Mouse (Mus musculus): Measurements from ENCODE around the gene Pcsk2.

Gene Pcsk2

GRCm38 (mm10) chr2:143644374-143644773 lies 98.4 kb downstream of the Pcsk2 start:
- DNase-seq (ENCODE audit: low read depth), result no peak

DNA sequence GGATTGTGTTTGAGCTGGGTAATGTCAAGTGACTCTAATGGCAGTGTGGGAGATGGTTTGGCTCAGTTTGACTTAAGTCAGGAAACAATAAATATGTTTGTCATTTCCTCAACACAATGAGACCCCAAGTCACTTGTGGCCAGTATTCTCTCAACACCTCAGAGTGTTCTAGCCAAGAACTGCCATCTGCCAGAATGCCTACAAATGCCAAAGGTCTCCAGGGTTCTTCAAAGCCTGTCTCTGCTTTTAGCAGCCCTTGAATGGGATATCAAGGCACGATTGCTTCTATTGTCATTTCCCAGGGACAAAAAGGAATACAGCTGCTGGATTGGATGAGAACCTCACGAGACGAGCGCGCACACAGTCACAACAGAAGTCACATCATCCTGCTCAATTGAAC lies 100.0 kb downstream of the Pcsk2 start:
- DNase-seq (ENCODE audit: low read depth), result no peak

DNA sequence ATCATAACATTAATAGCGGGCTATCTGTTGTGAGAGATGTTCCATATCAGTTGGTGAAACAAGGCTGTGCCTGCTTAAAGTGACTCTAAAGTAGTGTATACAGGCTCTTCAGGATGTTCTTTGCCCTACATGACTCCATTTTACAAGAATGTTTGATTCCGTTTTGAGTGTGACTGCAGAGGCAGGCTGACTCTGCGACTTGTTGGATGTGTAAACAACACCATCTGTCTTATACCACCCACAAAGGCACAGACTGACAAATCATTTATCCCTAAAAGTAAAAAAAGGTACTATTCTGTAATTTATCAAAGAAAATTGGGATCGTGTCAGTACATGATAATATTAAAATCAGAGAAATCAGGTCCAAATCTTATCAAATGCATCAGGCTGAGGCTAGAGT lies 108.7 kb downstream of the Pcsk2 start:
- no peak for DNase-seq (ENCODE audit: low read depth)

GRCm38 (mm10) chr2:143656968-143657367 lies 111.0 kb downstream of the Pcsk2 start:
- DNase-seq (ENCODE audit: low read depth), result no peak

DNA sequence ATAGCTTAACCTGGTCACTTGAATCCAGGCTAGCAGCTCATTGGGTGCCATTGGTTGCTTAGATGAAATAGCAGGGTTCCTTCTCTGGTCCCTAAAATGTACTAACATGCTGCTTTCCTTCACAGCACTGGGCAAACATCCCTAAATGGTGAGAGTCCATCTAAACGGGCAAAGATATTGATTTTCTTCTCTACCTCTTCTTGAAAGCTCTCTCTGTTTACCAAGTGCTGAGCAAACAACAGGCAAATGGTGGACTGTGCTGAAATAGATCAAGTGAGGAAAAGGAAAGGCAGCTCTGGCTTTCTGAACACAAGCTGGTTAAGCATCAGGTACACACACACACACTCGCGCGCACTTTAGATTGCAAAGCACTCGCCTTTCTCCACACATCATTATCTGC lies 120.8 kb downstream of the Pcsk2 start:
- no peak for DNase-seq (ENCODE audit: low read depth)

DNA sequence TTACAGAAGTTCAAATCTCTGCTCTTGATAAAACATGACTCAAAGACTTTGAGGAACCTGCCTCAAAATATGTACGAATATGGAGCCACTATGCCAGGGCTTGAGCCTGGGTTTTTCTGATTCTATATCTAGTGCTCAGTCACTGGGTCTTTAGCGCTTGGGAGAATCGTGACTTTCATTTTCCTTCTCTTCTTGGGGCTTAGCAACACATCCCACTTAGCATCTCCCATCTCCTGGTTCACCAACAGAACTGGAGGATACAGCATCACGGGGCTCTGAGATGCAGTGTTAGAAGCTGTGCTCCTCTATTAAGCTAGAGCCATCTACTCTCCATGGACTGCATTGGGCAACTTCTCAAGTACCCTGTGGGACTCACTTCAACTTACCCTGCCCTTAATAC lies 131.9 kb downstream of the Pcsk2 start:
- DNase-seq (ENCODE audit: low read depth), result no peak

DNA sequence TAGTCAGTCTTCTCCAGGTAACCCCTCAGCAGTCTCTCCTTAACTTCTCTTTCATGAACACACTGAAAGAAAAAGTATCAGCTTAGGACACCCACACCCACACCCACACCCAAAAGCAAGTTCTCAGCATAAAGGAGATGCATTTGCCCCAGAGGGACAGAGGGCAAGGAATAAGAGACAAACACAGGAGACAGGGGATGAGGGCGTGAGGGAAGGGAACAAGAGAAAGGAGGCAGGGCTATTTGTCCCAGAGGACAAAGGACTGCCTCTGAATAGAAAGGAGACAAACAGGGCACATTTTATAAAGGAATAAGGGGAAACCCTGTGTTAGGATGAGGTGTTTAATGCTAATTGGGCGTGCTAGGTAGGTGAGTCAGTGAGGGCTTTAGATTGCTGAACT lies 133.6 kb downstream of the Pcsk2 start:
- no peak for DNase-seq (ENCODE audit: low read depth)

GRCm38 (mm10) chr2:143681873-143682555 lies 136.1 kb downstream of the Pcsk2 start:
- no peak for DNase-seq (ENCODE audit: low read depth)

DNA sequence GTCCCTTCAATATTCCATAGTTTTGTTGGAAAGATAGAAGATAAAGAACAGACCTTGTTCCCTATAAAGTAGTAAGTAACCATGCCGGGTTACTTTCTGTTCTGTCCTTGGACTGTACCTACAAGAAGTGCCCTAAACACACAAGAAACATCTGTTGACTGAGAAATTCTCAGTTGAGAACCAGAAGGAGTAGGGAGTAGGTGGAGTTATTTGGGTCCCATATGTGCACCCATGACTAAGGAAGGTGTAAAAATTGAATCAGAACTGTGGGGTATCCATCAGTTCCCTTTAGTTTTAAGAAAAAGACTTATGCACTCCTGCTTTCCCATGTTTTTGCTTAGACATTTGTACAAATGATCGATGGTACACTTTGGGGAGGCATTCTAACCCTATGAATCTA lies 137.6 kb downstream of the Pcsk2 start:
- DNase-seq (ENCODE audit: low read depth), result no peak

DNA sequence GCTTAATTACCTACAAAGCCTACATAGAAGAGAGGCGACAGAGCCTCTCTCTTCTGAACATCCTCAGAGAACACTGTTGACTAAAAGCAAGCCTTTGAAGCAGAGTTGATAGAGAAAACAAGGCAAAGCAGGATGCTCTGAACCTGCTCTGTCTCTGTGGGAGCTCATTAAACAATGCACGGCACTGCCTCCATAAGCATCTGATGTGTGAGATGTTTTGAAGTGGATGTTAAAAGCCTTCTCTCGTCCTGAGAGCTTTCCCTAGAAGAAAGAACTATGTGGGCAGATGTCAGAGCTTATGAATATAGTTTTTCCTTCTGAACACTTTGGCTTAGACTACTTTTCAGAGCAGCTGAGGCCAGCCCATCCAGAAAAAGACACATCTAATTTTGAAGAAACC lies 145.3 kb downstream of the Pcsk2 start:
- DNase-seq (ENCODE audit: low read depth), result no peak

- DNase-seq (ENCODE audit: low read depth), result no peak
These were observed 150.1 kb downstream of the Pcsk2 start for GRCm38 (mm10) chr2:143696026-143696557.

DNA sequence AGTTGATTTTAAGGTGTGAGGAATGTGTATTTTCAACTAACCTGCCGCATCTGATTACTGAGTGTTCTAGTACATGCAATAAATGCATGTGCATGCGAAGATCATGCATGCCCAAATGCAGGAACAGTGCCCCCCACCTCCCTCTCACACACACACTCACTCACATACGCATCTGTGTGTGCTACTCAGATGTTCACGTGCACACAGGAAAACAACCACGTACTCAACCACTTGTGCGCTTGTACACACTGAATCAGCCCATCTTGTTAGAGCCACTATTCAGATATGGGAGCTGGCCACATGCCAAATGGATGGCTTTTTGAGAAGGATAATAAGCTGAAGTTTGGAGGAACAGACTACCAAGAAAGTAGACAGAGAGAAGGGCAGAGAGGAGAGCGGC lies 150.7 kb downstream of the Pcsk2 start:
- no peak for DNase-seq (ENCODE audit: low read depth)

- DNase-seq (ENCODE audit: low read depth), result no peak
These were observed 155.2 kb downstream of the Pcsk2 start for GRCm38 (mm10) chr2:143701141-143701540.

GRCm38 (mm10) chr2:143702931-143703344 lies 157.0 kb downstream of the Pcsk2 start:
- DNase-seq (ENCODE audit: low read depth), result no peak

- no peak for DNase-seq (ENCODE audit: low read depth)
These were observed 162.2 kb downstream of the Pcsk2 start for GRCm38 (mm10) chr2:143708205-143708604.

GRCm38 (mm10) chr2:143709249-143709648 lies 163.3 kb downstream of the Pcsk2 start:
- peak; percentile 4 for DNase-seq (ENCODE audit: low read depth)

GRCm38 (mm10) chr2:143709979-143710378 lies 164.0 kb downstream of the Pcsk2 start:
- DNase-seq (ENCODE audit: low read depth), result no peak

GRCm38 (mm10) chr2:143711886-143712285 lies 165.9 kb downstream of the Pcsk2 start:
- no peak for DNase-seq (ENCODE audit: low read depth)

DNA sequence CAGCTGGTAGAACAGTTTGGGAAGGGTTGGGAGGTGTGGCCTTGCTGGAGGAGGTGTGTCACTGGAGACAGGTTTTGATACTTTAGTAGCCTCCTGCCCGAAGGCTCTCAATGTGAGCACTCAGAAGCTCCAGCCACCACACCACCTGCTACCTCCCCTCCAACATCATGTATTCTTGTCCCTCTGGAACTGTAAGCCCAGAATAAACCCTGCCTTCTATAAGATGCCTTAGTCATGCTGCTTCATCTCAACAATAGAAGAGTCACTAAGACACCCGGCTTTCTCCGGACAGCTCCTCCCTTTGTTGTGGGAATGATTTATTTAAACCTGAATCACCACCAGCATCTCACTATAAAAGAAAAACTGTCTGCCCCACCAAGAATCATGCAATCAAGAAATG lies 166.9 kb downstream of the Pcsk2 start:
- DNase-seq (ENCODE audit: low read depth), result no peak

DNA sequence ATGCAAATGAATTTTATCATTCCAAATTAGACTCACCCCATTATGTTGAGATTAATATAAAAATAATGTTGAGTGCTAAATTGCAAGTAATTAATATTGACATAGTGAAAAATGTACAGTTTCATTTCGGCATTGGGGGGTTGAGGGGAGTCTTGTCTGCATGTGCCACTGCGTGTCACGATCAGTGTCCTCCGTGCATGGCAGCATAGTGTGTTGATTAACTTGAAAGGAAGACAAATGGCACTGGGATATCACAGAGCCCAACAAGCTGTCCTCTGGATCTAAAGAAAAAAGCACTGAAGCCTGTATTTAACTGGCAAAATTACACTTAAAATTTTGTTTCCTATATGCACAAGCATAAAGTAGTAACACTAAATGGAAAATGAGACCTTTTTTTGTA lies 167.9 kb downstream of the Pcsk2 start:
- DNase-seq (ENCODE audit: low read depth), result no peak

DNA sequence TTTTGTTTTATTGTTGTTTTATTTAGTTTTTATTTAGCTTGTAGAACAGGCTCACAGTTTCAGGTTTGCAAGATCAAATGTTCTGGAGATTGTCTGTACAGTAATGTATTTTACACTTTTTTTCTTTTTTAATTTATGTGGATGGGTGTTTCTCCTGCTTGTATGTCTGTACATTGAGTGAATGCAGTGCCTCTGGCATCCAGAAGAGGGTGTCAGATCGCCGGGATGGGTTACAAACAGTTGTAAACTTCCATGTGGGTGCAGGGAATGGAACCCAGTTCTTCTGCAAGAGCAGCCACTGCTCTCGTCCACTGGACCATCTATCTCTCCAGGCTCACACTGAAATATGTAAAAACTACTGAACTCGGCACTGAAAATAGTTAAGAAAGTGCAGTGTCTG lies 169.2 kb downstream of the Pcsk2 start:
- DNase-seq (ENCODE audit: low read depth), result no peak

- no peak for DNase-seq (ENCODE audit: low read depth)
These were observed 177.3 kb downstream of the Pcsk2 start for GRCm38 (mm10) chr2:143723231-143723630.

DNA sequence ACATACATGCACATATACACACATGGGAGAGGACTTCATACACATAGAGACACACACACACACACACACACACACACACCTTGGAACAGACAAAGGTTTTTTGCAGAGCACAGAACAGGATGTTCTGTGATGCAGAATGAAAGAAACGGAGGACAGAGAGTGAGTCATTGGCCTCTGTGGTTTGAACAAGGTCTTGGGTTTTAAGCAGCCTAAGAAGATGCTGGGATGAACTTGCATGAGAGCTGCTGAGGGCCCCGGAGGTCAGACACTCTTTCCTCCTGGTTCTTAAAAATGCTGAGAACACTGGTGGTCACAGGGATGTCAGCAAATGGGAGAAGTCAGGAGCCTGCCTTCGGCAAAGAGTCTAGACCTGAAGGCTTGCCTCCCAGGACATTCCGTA lies 178.1 kb downstream of the Pcsk2 start:
- DNase-seq (ENCODE audit: low read depth), result peak; percentile 16

DNA sequence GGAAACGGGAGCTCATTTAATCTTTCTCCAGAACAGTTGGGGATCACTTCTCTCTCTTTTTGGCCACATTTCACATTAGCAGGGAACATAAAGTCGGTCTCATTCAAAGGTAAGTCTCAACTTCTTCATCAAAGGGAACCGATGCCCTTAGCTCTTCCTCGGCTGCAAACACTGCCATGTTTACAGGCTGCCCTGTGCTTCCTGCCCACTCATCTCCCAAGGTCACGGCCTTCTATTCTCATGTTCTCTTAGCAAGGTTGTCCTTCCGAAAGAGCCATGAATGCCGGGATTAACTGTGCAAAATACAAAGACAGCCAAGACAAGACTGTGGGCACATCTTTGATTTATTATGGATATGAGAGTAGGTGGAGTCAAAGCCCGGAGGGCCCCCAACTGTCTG lies 178.8 kb downstream of the Pcsk2 start:
- no peak for DNase-seq (ENCODE audit: low read depth)
